Mouse (Mus musculus) T-cell, adult 2 months (primary cell): Measurements from ENCODE around the gene Atp8a1.

Experiments
- DNase-seq: peaks from one replicate; pipeline ENCODE4 v3.0.0; 2022; ENCODE audit warnings: low spot score

The Atp8a1 gene

GRCm38 (mm10) chr5:67629861-67630260, 217.4 kb downstream of the Atp8a1 start:
- no peak for DNase-seq

- no peak for DNase-seq
Observed at GRCm38 (mm10) chr5:67629440-67629839, 217.8 kb downstream of the Atp8a1 start.

DNA sequence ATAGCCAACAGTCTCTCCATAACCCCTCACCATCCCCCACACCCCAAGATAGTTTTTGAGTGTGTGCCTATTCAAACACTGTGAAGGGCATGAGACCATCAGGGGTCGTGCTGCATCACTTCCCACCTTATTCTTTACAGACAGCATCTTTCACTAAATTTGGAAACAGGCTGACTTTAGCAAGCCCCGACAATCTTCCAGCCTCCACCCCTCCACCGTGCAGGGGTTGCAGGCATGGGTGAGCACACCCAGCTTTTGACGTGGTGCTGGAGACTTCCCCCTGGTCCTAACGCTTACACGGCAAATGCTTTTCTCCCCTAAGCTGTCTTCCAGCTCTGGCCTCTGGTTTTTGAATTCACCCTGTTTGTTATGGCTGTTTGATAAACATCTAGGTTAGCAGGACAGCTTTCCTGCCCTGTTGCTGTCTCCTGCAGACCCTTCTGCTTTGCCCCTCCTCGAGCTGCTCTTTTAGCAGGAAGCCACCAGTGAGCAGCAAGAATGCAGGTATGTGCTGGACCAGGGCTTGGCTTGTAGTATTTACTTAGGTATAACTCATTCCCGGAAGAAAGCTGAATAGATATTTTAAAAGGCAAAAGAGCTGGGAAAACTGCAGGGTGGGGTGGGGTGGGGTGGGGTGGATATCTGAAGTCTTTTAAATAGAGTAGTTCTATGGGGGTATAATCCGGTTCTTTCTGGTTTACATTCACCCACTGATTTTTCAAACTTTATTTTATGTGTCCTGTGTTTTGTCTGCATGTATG, 218.9 kb downstream of the Atp8a1 start:
- DNase-seq: no peak

DNA sequence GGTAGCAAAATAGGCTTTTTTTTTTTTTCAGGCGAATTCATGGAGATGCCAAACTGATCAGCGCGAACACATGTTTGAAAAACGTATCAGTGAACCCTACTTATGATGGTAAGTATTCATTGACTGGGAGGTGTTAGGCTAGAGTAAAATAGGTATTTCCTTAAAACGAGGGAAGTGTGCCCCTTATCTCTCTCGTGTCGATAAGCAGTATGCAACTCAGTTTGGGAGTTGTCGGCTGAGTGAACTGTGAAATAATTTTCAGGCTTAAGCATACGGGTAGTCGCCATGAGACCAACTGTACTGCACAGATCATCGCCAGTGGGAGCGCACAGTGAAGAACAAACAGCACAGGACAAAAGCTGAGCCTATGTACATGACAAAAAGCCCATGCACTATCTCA, 226.0 kb downstream of the Atp8a1 start:
- no peak for DNase-seq

GRCm38 (mm10) chr5:67609520-67609837, 237.8 kb downstream of the Atp8a1 start:
- DNase-seq: no peak

DNA sequence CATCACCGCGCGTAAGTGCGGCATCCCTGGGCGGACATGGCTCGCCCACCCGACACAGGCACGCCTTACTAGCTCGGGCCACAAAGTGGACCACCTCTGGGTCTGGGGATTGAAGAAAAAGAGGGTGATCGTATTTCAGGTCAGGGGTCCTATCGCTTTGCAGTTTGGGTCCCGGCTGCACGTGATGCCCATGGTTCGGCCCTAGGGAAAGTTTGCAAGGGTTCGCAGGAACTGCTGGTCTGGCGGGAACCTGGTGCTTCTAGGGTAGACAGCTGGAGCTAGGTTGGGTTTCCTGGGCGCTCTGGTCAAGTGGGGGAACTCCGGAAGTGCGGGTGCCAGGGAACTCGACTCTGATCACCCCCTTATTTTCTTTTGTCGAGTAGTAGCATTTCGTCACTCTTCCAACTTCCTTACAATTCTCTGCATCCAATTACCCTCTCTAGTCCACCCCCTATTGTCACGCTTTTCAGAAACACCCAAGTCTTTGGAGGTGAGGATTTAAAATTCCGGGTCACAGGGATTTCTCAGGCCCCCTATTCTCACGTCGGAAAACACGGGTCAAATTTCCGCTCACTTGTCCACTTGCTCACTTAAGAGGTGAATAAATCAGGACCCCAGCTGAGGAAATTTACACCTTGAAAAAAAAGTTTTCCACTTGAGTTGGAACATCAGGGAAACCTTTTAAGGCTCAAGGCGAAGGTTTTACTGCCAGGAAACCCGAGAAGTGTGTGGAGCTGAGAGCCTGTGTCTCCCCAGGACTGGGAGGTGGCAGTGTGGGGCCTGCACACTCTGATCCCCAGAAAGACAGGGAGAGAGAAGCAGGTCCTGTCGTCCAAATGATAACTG, 238.3 kb downstream of the Atp8a1 start:
- no peak for DNase-seq

GRCm38 (mm10) chr5:67607804-67608673, 239.2 kb downstream of the Atp8a1 start, which contains the start of gene Shisa3:
Shisa3 (plus strand) TSS chr5:67607882.
- DNase-seq: no peak

DNA sequence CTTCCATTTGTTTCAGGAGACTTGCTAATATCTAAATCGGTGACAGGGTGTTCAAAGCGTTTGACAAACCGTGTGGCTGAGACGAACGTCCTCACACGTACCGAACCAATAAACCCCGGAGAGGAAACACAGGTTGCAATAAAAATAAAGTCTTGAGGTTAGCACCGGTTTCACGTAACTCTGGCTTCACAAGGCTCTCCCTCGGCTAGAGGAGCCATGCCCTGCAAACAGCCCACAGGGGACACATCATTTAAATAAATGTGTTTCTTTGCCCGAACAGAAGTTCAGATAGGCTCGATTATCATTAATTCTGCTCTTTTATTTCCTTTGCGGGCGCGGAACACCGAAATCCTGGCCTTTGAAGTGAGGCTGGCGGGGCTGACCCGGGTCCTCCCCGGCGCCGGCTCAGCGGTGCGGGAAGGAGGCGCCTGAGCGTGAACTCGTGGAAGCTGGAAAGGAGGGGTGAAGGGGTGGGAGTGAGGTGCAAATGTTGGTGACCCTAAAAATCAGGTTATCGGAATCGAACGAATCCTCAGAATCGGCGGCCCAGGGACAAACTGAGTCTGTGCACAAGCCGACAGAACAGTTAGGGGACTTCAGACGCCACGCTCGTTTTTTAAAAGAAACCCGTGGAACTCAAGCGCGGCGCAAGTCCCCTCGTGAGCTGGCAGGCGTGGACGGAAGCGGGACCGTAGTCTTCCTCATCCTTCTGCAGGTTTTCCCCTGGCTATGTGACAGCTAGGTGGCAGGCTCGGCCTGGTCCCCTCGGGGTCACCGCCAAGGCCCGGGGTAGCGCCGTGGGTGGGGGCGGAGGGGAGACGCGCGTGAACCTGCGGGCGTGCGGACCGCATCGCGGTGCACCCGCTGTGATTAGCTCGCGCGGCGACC, 240.1 kb downstream of the Atp8a1 start:
- DNase-seq: no peak

DNA sequence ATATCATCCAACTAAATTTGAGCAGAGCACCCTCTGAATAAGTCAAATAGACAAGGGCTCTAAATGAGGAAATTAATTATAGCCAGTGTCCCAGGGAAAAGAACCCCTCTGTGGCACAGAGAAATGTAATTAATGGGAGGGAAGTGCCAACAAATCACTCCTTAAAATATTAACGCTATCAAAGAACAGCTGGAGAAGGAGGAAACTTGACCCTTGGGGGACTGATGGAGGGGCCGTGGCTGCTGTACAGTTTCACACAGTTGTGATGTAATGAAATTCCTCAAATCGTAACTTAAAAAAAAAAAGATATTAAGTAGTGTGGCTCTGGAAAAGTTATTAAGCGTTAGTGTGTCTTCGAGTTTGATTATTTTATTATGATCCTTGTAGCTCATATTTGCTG, 241.3 kb downstream of the Atp8a1 start:
- DNase-seq: no peak

DNA sequence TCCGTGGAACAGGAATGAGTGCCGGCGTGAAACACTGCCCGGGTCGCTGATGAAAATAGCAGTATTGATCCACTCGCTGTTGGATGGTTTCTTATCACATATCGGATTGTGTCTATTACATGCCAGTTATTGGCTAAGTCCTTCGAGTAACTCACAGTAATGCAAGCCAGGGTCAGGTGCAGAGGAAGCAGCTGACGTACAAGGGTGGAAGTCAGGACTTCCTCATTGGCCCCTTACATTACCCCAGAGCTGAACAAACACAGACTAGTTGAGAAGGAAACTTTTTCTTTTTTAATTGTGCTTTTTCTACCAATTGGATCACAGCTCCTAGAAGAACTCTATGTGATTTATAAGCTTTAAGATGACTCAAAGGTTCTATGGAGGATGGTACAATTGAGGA, 247.3 kb downstream of the Atp8a1 start:
- DNase-seq: no peak

- no peak for DNase-seq
Observed at GRCm38 (mm10) chr5:67595629-67596028, 251.6 kb downstream of the Atp8a1 start.

DNA sequence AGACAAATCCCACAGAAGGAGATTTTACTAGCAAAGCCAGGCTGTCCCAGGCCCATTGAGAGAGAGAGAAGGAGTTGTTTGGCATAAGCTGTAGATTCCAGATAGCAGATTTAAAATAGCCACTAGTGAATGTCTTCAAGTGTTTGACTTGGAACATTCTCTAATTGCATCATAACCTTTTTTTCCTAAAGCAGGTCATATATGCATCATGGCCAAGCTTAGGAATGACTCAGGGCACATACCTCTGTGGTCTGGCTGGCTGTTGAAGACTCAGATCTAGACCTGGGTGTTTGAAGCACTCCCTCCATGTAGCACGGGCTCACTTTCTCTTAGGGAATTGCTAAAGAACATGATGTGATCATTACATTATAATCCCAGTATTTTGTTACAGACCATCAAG, 252.2 kb downstream of the Atp8a1 start:
- no peak for DNase-seq

GRCm38 (mm10) chr5:67579725-67580633, 267.3 kb downstream of the Atp8a1 start:
- DNase-seq: no peak

DNA sequence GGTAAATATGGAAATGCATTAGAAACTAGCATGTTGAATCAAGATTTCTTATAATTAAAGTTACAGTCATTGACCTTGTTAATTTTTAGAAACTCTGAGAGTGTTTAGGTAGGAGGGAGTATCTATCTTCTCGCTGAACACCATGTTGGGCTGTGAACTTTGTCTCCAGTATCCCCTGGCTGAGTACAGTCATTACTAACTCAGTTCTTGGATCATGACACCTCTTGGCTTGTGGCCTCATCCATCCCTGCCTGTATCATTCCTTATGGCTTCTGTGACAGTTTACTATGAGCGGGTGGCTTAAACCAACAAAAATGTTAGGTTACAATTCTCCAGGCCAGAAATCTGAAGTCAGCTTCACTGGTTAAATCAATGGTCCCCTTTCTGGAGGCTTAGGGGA, 271.5 kb downstream of the Atp8a1 start:
- DNase-seq: no peak

GRCm38 (mm10) chr5:67574039-67574438, 273.2 kb downstream of the Atp8a1 start:
- DNase-seq: no peak

GRCm38 (mm10) chr5:67572552-67573155, 274.6 kb downstream of the Atp8a1 start:
- DNase-seq: no peak
